Mouse (Mus musculus) ES-Bruce4 (cell line): ENCODE results near the gene Tmem201. TPM values are rescaled to one million over a fixed set of nuclear protein-coding genes. Genes with fewer than 3 reads are reported as not detected.

Source experiments
- H3K27ac ChIP-seq: 2 replicates; pipeline ENCODE4 v1.5.1; 2012; ENCODE audit warnings: low read length, inconsistent platforms; ENCODE audit not compliant: insufficient read depth
- H3K27me3 ChIP-seq: 2 replicates; pipeline ENCODE4 v1.6.1; 2012; ENCODE audit warnings: mild to moderate bottlenecking, low read length, inconsistent platforms; ENCODE audit not compliant: control insufficient read depth, poor library complexity, insufficient read depth, severe bottlenecking
- H3K36me3 ChIP-seq: 2 replicates; pipeline ENCODE4 v1.6.1; 2012; ENCODE audit warnings: inconsistent platforms, mild to moderate bottlenecking, low read length, moderate library complexity; ENCODE audit not compliant: control insufficient read depth, poor library complexity, insufficient read depth, severe bottlenecking
- H3K4me1 ChIP-seq: one replicate; pipeline ENCODE4 v1.8.1; 2011; ENCODE audit warnings: low read length; ENCODE audit not compliant: control insufficient read depth, insufficient read depth
- H3K4me3 ChIP-seq: 2 replicates; pipeline ENCODE4 v1.5.1; 2011; ENCODE audit warnings: low read depth, mild to moderate bottlenecking, low read length
- H3K9ac ChIP-seq: 2 replicates; pipeline ENCODE4 v1.6.1; 2012; ENCODE audit warnings: low read depth, mild to moderate bottlenecking, inconsistent platforms; ENCODE audit not compliant: poor library complexity, severe bottlenecking
- H3K9me3 ChIP-seq: replicated peaks from 2 replicates; pipeline ENCODE4 v1.6.1; 2012; ENCODE audit warnings: mild to moderate bottlenecking, low read length, inconsistent platforms; ENCODE audit not compliant: control insufficient read depth, poor library complexity, insufficient read depth, severe bottlenecking
- CTCF ChIP-seq: IDR thresholded peaks from one replicate; pipeline ENCODE4 v1.8.1; 2011; ENCODE audit warnings: low read depth, low read length
- EP300 ChIP-seq: IDR thresholded peaks from 2 replicates; pipeline ENCODE4 v1.6.1; 2011; ENCODE audit warnings: low read depth, low read length; ENCODE audit not compliant: insufficient read depth
- POLR2A ChIP-seq: IDR thresholded peaks from one replicate; pipeline ENCODE4 v1.8.1; 2011; ENCODE audit warnings: low read length; ENCODE audit not compliant: insufficient read depth
- polyA plus RNA-seq: library from polyadenylated mRNA; stranded (reverse); fragments of >200 nt; gene quantifications from 2 replicates; pipeline ENCODE4 v1.2.4, GENCODE M21; 2011; ENCODE audit warnings: low read depth; ENCODE audit not compliant: missing spikeins, insufficient read depth, insufficient read length

Gene Tmem201
- polyA plus RNA-seq, 1 experiment, result 29.9 TPM

- no peaks in the 10 kb centered on the region for H3K4me1 ChIP-seq
- no peak overlapping the region for H3K4me3 ChIP-seq
- no peaks in the 10 kb centered on the region for H3K9me3 ChIP-seq
- peaks cover 21% of the 10 kb centered on the region for H3K36me3 ChIP-seq
- TF ChIP-seq EP300, result no peak
- no peak for TF ChIP-seq POLR2A
- TF ChIP-seq CTCF, result no peak
- H3K27ac ChIP-seq, result no peak overlapping the region
- H3K27me3 ChIP-seq, result no peaks in the 10 kb centered on the region
- no peak overlapping the region for H3K9ac ChIP-seq
Observed at GRCm38 (mm10) chr4:149721163-149721562, 16.7 kb downstream of the Tmem201 start.

- Histone ChIP-seq H3K27ac (no peak overlapping the region), H3K36me3 (peaks cover 22% of the 10 kb centered on the region), H3K4me3 (no peak overlapping the region), H3K27me3 (no peaks in the 10 kb centered on the region), H3K9me3 (no peaks in the 10 kb centered on the region), H3K4me1 (no peaks in the 10 kb centered on the region), H3K9ac (no peak overlapping the region)
- TF ChIP-seq CTCF, result peak; percentile 59
- no peak for TF ChIP-seq EP300
- no peak for TF ChIP-seq POLR2A
Observed at GRCm38 (mm10) chr4:149719686-149720085, 18.2 kb downstream of the Tmem201 start.

- Histone ChIP-seq H3K36me3 (peaks cover 19% of the 10 kb centered on the region), H3K27ac (no peak overlapping the region), H3K4me3 (no peak overlapping the region), H3K9ac (no peak overlapping the region), H3K4me1 (no peaks in the 10 kb centered on the region), H3K27me3 (no peaks in the 10 kb centered on the region), H3K9me3 (no peaks in the 10 kb centered on the region)
- no peak for TF ChIP-seq POLR2A
- no peak for TF ChIP-seq CTCF
- no peak for TF ChIP-seq EP300
Observed at GRCm38 (mm10) chr4:149714542-149714941, 23.3 kb downstream of the Tmem201 start.

- no peaks in the 10 kb centered on the region for H3K4me1 ChIP-seq
- H3K27ac ChIP-seq, result no peak overlapping the region
- H3K9me3 ChIP-seq, result no peaks in the 10 kb centered on the region
- TF ChIP-seq EP300 (no peak), CTCF (peak; percentile 84)
- H3K4me3 ChIP-seq, result no peak overlapping the region
- no peaks in the 10 kb centered on the region for H3K27me3 ChIP-seq
- H3K9ac ChIP-seq, result peak overlapping the region; percentile 30; the same call in 1 of the 2 replicates
- H3K36me3 ChIP-seq, result 0 out of 2 replicates have a peak, but pooled peaks cover 5% of the 10 kb centered on the region
Observed at GRCm38 (mm10) chr4:149711955-149712354, 25.9 kb downstream of the Tmem201 start.

- Histone ChIP-seq H3K9me3 (no peaks in the 10 kb centered on the region), H3K9ac (no peak overlapping the region), H3K4me3 (no peak overlapping the region), H3K4me1 (no peaks in the 10 kb centered on the region), H3K27ac (no peak overlapping the region), H3K27me3 (no peaks in the 10 kb centered on the region), H3K36me3 (0 out of 2 replicates have a peak, but pooled peaks cover 5% of the 10 kb centered on the region)
- TF ChIP-seq POLR2A, result no peak
Observed at GRCm38 (mm10) chr4:149711485-149711884, 26.4 kb downstream of the Tmem201 start.

- TF ChIP-seq EP300, result no peak
- TF ChIP-seq POLR2A, result no peak
- TF ChIP-seq CTCF, result peak; percentile 77
- Histone ChIP-seq H3K27me3 (no peaks in the 10 kb centered on the region), H3K9ac (no peak overlapping the region), H3K9me3 (no peaks in the 10 kb centered on the region), H3K4me3 (no peak overlapping the region), H3K27ac (peak overlapping the region; percentile 37; the same call in 1 of the 2 replicates), H3K4me1 (no peaks in the 10 kb centered on the region), H3K36me3 (no peaks in the 10 kb centered on the region)
Observed at GRCm38 (mm10) chr4:149710510-149710909, 27.3 kb downstream of the Tmem201 start.
